In genomic region chr16:4587516-4588210, GRCm38 (mm10) we compare ENCODE assay signal across 8 mouse cellular contexts. TPM values are rescaled to one million over a fixed set of nuclear protein-coding genes. Genes with fewer than 3 reads are reported as not detected.
DNase-seq lines count a peak whose midpoint lies in the region; ATAC-seq lines count a peak whose summit lies in the region.

No protein-coding gene starts in this region.

- peak overlapping the region; percentile 77 for H3K9ac ChIP-seq in heart, embryonic 16.5 days (ENCODE audit: low read length)
- no peak overlapping the region for H3K9ac ChIP-seq in limb, embryonic 11.5 days (ENCODE audit: low read length)

- H3K4me2 ChIP-seq in heart, embryonic 16.5 days (ENCODE audit: low read depth, low read length), result no peak overlapping the region; the same call in 1 of the 2 replicates
- H3K4me2 ChIP-seq in limb, embryonic 11.5 days (ENCODE audit: low read depth, severe bottlenecking), result no peak overlapping the region; the same call in 1 of the 2 replicates

- peaks cover 3% of the 10 kb centered on the region for H3K27me3 ChIP-seq in megakaryocyte, embryonic 14.5 days (replicated peaks)
- H3K27me3 ChIP-seq in heart, embryonic 16.5 days (ENCODE audit: control insufficient read depth, insufficient read depth, low read length), result no peaks in the 10 kb centered on the region
- H3K27me3 ChIP-seq in limb, embryonic 11.5 days (ENCODE audit: control insufficient read depth, insufficient read depth, low read length), result no peaks in the 10 kb centered on the region

- H3K9me3 ChIP-seq in megakaryocyte, embryonic 14.5 days, result no peaks in the 10 kb centered on the region
- no peaks in the 10 kb centered on the region for H3K9me3 ChIP-seq in heart, embryonic 16.5 days (replicated peaks; ENCODE audit: control insufficient read depth, low read length)
- H3K9me3 ChIP-seq in limb, embryonic 11.5 days (ENCODE audit: control insufficient read depth, low read length), result no peaks in the 10 kb centered on the region

- no peak for DNase-seq in limb, embryonic 11.5 days (ENCODE audit: low spot score)
- peak; percentile 25 for DNase-seq in neural tube, embryonic 10.5 days (ENCODE audit: extremely low spot score, low spot score)
- no peak for DNase-seq in embryo, embryonic 10 days (ENCODE audit: low spot score)
- DNase-seq in spleen, postnatal 10 days (ENCODE audit: low spot score in 2 of 2), result no peak
- no peak for DNase-seq in urinary bladder, adult 2 months (ENCODE audit: low spot score)

- ATAC-seq in megakaryocyte, adult 5-6 weeks (ENCODE audit: poor library complexity, severe bottlenecking), result no peak
- ATAC-seq in heart, embryonic 16.5 days (replicated peaks; ENCODE audit: extremely low read depth, insufficient read depth, low FRiP score), result no peak
- ATAC-seq in limb, embryonic 11.5 days (ENCODE audit: insufficient number of reproducible peaks, low FRiP score, low TSS enrichment, low read depth), result no peak

- peaks cover 40% of the 10 kb centered on the region for H3K4me1 ChIP-seq in megakaryocyte, embryonic 14.5 days
- peaks cover 20% of the 10 kb centered on the region for H3K4me1 ChIP-seq in heart, embryonic 16.5 days (ENCODE audit: control insufficient read depth, insufficient read depth, low read length)
- H3K4me1 ChIP-seq in limb, embryonic 11.5 days (ENCODE audit: control insufficient read depth, insufficient read depth, low read length), result peaks cover 6% of the 10 kb centered on the region; the same call in 1 of the 2 replicates

- H3K4me3 ChIP-seq in megakaryocyte, embryonic 14.5 days (replicated peaks), result peak overlapping the region; percentile 74
- no peak overlapping the region for H3K4me3 ChIP-seq in heart, embryonic 16.5 days (ENCODE audit: low read length)
- H3K4me3 ChIP-seq in limb, embryonic 11.5 days (ENCODE audit: low read depth, low read length), result no peak overlapping the region

- 40% methylated on average over 5 of the region's 5 CpGs for WGBS in heart, embryonic 16.5 days
- WGBS in limb, embryonic 11.5 days, result 58% methylated on average over 5 of the region's 5 CpGs

- no peaks in the 10 kb centered on the region for H3K36me3 ChIP-seq in megakaryocyte, embryonic 14.5 days (replicated peaks; ENCODE audit: low read length)
- peaks cover 8% of the 10 kb centered on the region for H3K36me3 ChIP-seq in heart, embryonic 16.5 days (ENCODE audit: control insufficient read depth, insufficient read depth)
- H3K36me3 ChIP-seq in limb, embryonic 11.5 days (ENCODE audit: control insufficient read depth, insufficient read depth, low read length), result no peaks in the 10 kb centered on the region

- H3K27ac ChIP-seq in heart, embryonic 16.5 days (ENCODE audit: low read length), result peak overlapping the region; percentile 96
- peak overlapping the region; percentile 81; the same call in 1 of the 2 replicates for H3K27ac ChIP-seq in limb, embryonic 11.5 days (replicated peaks; ENCODE audit: low read depth, low read length)

RNA-seq across cellular contexts. Expression of gene Glis2, which starts 6.8 kb away (rescaled TPM):
- polyA plus RNA-seq in megakaryocyte, embryonic 14.5 days (2012; ENCODE audit: insufficient read depth, low replicate concordance), result 0.62 and 2.0 TPM in 2 replicates
- 0.80 TPM in 2 replicates for total RNA-seq in megakaryocyte, adult 5-6 weeks (2015)
- 0.28 and 0.51 TPM in 2 replicates for total RNA-seq in megakaryocyte, adult 5-6 weeks (2017)
- 12.3 and 14.2 TPM in 2 replicates for polyA plus RNA-seq in heart, embryonic 16.5 days (2015; fragmentation: Nextera tagmentation; extraction: Ambion mirVana)
- polyA plus RNA-seq in limb, embryonic 11.5 days (2014; fragmentation: Nextera tagmentation; extraction: Ambion mirVana), result 26.2 and 27.4 TPM in 2 replicates
- 40.3 and 43.3 TPM in 2 replicates for polyA plus RNA-seq in urinary bladder, adult 2 months (2012; rRNA removed)

RNA-seq across cellular contexts. Expression of gene Tfap4, which starts 28.0 kb away (rescaled TPM):
- 27.6 and 46.2 TPM in 2 replicates for polyA plus RNA-seq in megakaryocyte, embryonic 14.5 days (2012; ENCODE audit: insufficient read depth, low replicate concordance)
- 10.1 and 11.1 TPM in 2 replicates for total RNA-seq in megakaryocyte, adult 5-6 weeks (2015)
- total RNA-seq in megakaryocyte, adult 5-6 weeks (2017), result 12.6 and 12.8 TPM in 2 replicates
- 5.6 and 8.1 TPM in 2 replicates for polyA plus RNA-seq in heart, embryonic 16.5 days (2015; fragmentation: Nextera tagmentation; extraction: Ambion mirVana)
- polyA plus RNA-seq in limb, embryonic 11.5 days (2014; fragmentation: Nextera tagmentation; extraction: Ambion mirVana), result 34.7 and 35.3 TPM in 2 replicates
- polyA plus RNA-seq in urinary bladder, adult 2 months (2012; rRNA removed), result 8.4 and 9.3 TPM in 2 replicates

RNA-seq across cellular contexts. Expression of gene Pam16, which starts 37.1 kb away (rescaled TPM):
- 137 and 230 TPM in 2 replicates for polyA plus RNA-seq in megakaryocyte, embryonic 14.5 days (2012; ENCODE audit: insufficient read depth, low replicate concordance)
- 30.8 and 42.8 TPM in 2 replicates for total RNA-seq in megakaryocyte, adult 5-6 weeks (2015)
- 18.1 and 24.3 TPM in 2 replicates for total RNA-seq in megakaryocyte, adult 5-6 weeks (2017)
- polyA plus RNA-seq in heart, embryonic 16.5 days (2015; fragmentation: Nextera tagmentation; extraction: Ambion mirVana), result 91.2 and 122 TPM in 2 replicates
- polyA plus RNA-seq in limb, embryonic 11.5 days (2014; fragmentation: Nextera tagmentation; extraction: Ambion mirVana), result 107 and 115 TPM in 2 replicates
- polyA plus RNA-seq in urinary bladder, adult 2 months (2012; rRNA removed), result 57.5 and 64.8 TPM in 2 replicates

RNA-seq across cellular contexts. Expression of gene Srl, which starts 46.0 kb away (rescaled TPM):
- 0.03 TPM in 1 of 2 replicates, not detected in the other for polyA plus RNA-seq in megakaryocyte, embryonic 14.5 days (2012; ENCODE audit: insufficient read depth, low replicate concordance)
- 2.9 and 3.1 TPM in 2 replicates for total RNA-seq in megakaryocyte, adult 5-6 weeks (2015)
- 1.8 and 10.9 TPM in 2 replicates for total RNA-seq in megakaryocyte, adult 5-6 weeks (2017)
- 280 and 289 TPM in 2 replicates for polyA plus RNA-seq in heart, embryonic 16.5 days (2015; fragmentation: Nextera tagmentation; extraction: Ambion mirVana)
- 29.7 and 31.8 TPM in 2 replicates for polyA plus RNA-seq in limb, embryonic 11.5 days (2014; fragmentation: Nextera tagmentation; extraction: Ambion mirVana)
- 18.8 and 25.7 TPM in 2 replicates for polyA plus RNA-seq in urinary bladder, adult 2 months (2012; rRNA removed)

RNA-seq across cellular contexts. Expression of gene Vasn, which starts 52.1 kb away (rescaled TPM):
- polyA plus RNA-seq in megakaryocyte, embryonic 14.5 days (2012; ENCODE audit: insufficient read depth, low replicate concordance), result 0.58 TPM in 1 of 2 replicates, not detected in the other
- not detected in 2 replicates for total RNA-seq in megakaryocyte, adult 5-6 weeks (2015)
- total RNA-seq in megakaryocyte, adult 5-6 weeks (2017), result 0.12 TPM in 1 of 2 replicates, not detected in the other
- polyA plus RNA-seq in heart, embryonic 16.5 days (2015; fragmentation: Nextera tagmentation; extraction: Ambion mirVana), result 15.7 and 17.2 TPM in 2 replicates
- polyA plus RNA-seq in limb, embryonic 11.5 days (2014; fragmentation: Nextera tagmentation; extraction: Ambion mirVana), result 20.2 and 22.3 TPM in 2 replicates
- 26.6 and 28.5 TPM in 2 replicates for polyA plus RNA-seq in urinary bladder, adult 2 months (2012; rRNA removed)
